In the genomic region with DNA sequence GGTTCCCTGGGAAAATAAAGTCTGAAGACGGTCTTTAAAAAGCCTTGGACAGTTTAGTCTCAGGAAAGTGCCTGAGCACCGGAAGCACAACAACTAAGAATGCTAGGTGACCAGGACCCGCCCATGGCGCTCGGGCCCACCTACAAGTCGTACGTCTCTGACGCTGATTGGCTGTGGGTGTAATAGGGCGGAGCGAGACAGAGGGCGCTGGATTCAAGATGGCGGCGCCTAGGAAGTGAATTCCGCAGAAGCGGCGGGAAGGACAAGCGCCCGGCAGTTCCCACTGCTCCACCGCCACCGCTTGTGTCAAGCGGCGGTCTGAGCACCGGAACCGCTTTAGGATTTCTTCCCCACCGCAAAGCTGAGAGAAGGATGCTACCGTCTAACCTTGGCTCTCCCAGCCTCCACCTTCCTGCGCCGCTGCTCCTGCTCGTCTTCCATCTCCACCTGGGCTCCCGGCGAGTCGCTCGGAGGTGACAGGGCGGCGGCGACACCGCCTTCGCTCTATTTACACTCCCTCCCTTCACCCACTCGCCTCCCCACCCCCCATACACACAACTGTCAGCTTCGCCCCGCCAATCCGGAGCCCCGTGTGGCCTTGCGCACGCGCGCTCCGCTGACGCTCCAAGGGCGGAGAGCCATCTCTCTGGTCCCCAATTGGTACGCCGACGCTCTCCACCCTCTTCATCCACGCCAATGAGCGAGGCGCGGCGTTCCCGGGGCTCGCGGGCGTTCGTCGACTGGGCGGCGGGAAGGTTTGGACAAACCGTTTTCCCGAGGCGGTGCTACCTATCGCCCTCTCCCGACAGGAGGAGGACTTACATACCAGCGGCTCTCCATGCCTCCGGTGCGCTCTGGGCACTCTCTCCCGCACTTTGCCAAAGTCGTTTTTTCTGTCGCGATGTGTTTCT, we compare ENCODE assay signal across 8 mouse cellular contexts. TPM values are rescaled to one million over a fixed set of nuclear protein-coding genes. Genes with fewer than 3 reads are reported as not detected.
DNase-seq lines count a peak whose midpoint lies in the region; ATAC-seq lines count a peak whose summit lies in the region.

Gene Pcnt, minus strand, starts transcription at position 609 of the 911 bp plus-strand sequence.

- peak; percentile 86 for ATAC-seq in megakaryocyte progenitor cell, adult 5-6 weeks (replicated peaks; ENCODE audit: poor library complexity)

- DNase-seq in adipocyte (ENCODE audit: low spot score) = peak; percentile 98
- peak; percentile 99 for DNase-seq in embryo, embryonic 10 days (ENCODE audit: low spot score)
- peak; percentile 98 for DNase-seq in gastrocnemius, postnatal 10 days
- DNase-seq in induced T-regulatory cell, adult 2 months (ENCODE audit: low read depth) = peak; percentile 98
- DNase-seq in left cerebral cortex, adult 9 months (ENCODE audit: low spot score in 2 of 2) = peak; percentile 91 to 97
- DNase-seq in right cerebral cortex, postnatal 14 days = peak; percentile 97
- DNase-seq in urinary bladder, postnatal 36 days (ENCODE audit: low spot score in 2 of 2) = peak; percentile 94 to 98

RNA-seq across cellular contexts. Expression of gene Pcnt, which starts in this region (rescaled TPM):
- 10 to 100 TPM; 45.1 to 56.7 TPM for total RNA-seq in gastrocnemius, postnatal 10 days (2021)
- total RNA-seq in megakaryocyte progenitor cell, adult 5-6 weeks (2015) = 35.8 and 40.5 TPM in 2 replicates
- 57.7 and 64.8 TPM in 2 replicates for total RNA-seq in megakaryocyte progenitor cell, adult 5-6 weeks (2017)

Comparison
In these comparisons a context has a peak if more than half of its experiments do, and no peak if none do; other contexts are left out.
1. Peak in every context shown above with its lines: DNase-seq and ATAC-seq.